Mouse (Mus musculus) midbrain, embryonic 13.5 days (tissue): ENCODE data around the gene Ilkap. TPM values are rescaled to one million over a fixed set of nuclear protein-coding genes. Genes with fewer than 3 reads are reported as not detected.

Experiments used
- ATAC-seq: fragments of 200-750 bp; cut with Nextera tagmentation; 2 replicates; pipeline ENCODE4 v1.8.0; 2017; ENCODE audit warnings: mild to moderate bottlenecking, moderate TSS enrichment, moderate library complexity
- H3K27ac ChIP-seq: fragments of 300-500 bp; sonication (generic); 2 replicates; pipeline ENCODE4 v1.5.1; 2015; ENCODE audit warnings: inconsistent platforms, mild to moderate bottlenecking, moderate library complexity
- H3K27me3 ChIP-seq: fragments of 300-500 bp; sonication (generic); 2 replicates; pipeline ENCODE4 v1.6.1; 2015; ENCODE audit warnings: mild to moderate bottlenecking, inconsistent platforms
- H3K36me3 ChIP-seq: fragments of 300-500 bp; sonication (generic); 2 replicates; pipeline ENCODE4 v1.6.1; 2015; ENCODE audit warnings: mild to moderate bottlenecking, inconsistent platforms
- H3K4me1 ChIP-seq: fragments of 300-500 bp; sonication (generic); replicated peaks from 2 replicates; pipeline ENCODE4 v1.6.1; 2015; ENCODE audit warnings: inconsistent platforms
- H3K4me2 ChIP-seq: fragments of 300-500 bp; sonication (generic); replicated peaks from 2 replicates; pipeline ENCODE4 v1.6.1; 2015; ENCODE audit warnings: moderate library complexity, mild to moderate bottlenecking, inconsistent platforms
- H3K4me3 ChIP-seq: fragments of 300-500 bp; sonication (generic); replicated peaks from 2 replicates; pipeline ENCODE4 v1.5.1; 2015; ENCODE audit warnings: mild to moderate bottlenecking, inconsistent platforms
- H3K9ac ChIP-seq: fragments of 300-500 bp; sonication (generic); replicated peaks from 2 replicates; pipeline ENCODE4 v1.6.1; 2015; ENCODE audit warnings: mild to moderate bottlenecking, inconsistent platforms
- H3K9me3 ChIP-seq: fragments of 300-500 bp; sonication (generic); 2 replicates; pipeline ENCODE4 v1.6.1; 2016; ENCODE audit warnings: mild to moderate bottlenecking, inconsistent platforms
- WGBS: fragments of 180-500 bp; shearing (Covaris S2); methylation state at CpG from one replicate; pipeline ENCODE4 v1.1.7; 2015; 5-methylcytosine and 5-hydroxymethylcytosine counted together
- polyA plus RNA-seq: library from polyadenylated mRNA; unstranded; fragments of >200 nt; fragmentation: Nextera tagmentation; extraction: Ambion mirVana; gene quantifications from 2 replicates; pipeline ENCODE4 v1.2.1, GENCODE M21; 2015

The Ilkap gene
- 148 and 155 TPM in 2 replicates for polyA plus RNA-seq

GRCm38 (mm10) chr1:91398260-91399062 lies at the start of gene Ilkap:
Ilkap (minus strand) TSS chr1:91398815.
- H3K9me3 ChIP-seq = no peaks in the 10 kb centered on the region
- WGBS = under 1% methylated on average over 60 of the region's 91 CpGs
- H3K4me3 ChIP-seq = peak within 1 kb of the TSS; percentile 91
- peaks cover 36% of the 10 kb centered on the region for H3K4me1 ChIP-seq
- no peaks in the 10 kb centered on the region for H3K27me3 ChIP-seq
- H3K4me2 ChIP-seq = peak within 1 kb of the TSS; percentile 97
- peak; percentile 98 for ATAC-seq
- H3K36me3 ChIP-seq = peaks cover 11% of the 10 kb centered on the region
- H3K27ac ChIP-seq = peak within 1 kb of the TSS; percentile 91
- peak within 1 kb of the TSS; percentile 94 for H3K9ac ChIP-seq

GRCm38 (mm10) chr1:91446511-91446910 lies 47.9 kb upstream of the Ilkap start:
- H3K4me2 ChIP-seq = no peak overlapping the region
- 0 out of 2 replicates have a peak, but pooled peaks cover 4% of the 10 kb centered on the region for H3K9me3 ChIP-seq
- peaks cover 68% of the 10 kb centered on the region for H3K36me3 ChIP-seq
- ATAC-seq = no peak
- H3K4me1 ChIP-seq = no peaks in the 10 kb centered on the region
- H3K4me3 ChIP-seq = no peak overlapping the region
- H3K27ac ChIP-seq = no peak overlapping the region
- no peaks in the 10 kb centered on the region for H3K27me3 ChIP-seq
- 92% methylated on average over 4 of the region's 4 CpGs for WGBS
- no peak overlapping the region for H3K9ac ChIP-seq

- no peak overlapping the region for H3K9ac ChIP-seq
- H3K36me3 ChIP-seq = peaks cover 68% of the 10 kb centered on the region
- H3K4me1 ChIP-seq = no peaks in the 10 kb centered on the region
- H3K27ac ChIP-seq = no peak overlapping the region
- H3K27me3 ChIP-seq = no peaks in the 10 kb centered on the region
- WGBS = 88% methylated on average over 8 of the region's 8 CpGs
- no peak overlapping the region for H3K4me2 ChIP-seq
- no peak overlapping the region for H3K4me3 ChIP-seq
- ATAC-seq = no peak
- 0 out of 2 replicates have a peak, but pooled peaks cover 4% of the 10 kb centered on the region for H3K9me3 ChIP-seq
Observed at GRCm38 (mm10) chr1:91446060-91446459, 47.4 kb upstream of the Ilkap start.

GRCm38 (mm10) chr1:91444841-91445830 lies 46.5 kb upstream of the Ilkap start:
- Histone ChIP-seq H3K27ac (no peak overlapping the region), H3K4me2 (no peak overlapping the region), H3K4me3 (no peak overlapping the region), H3K27me3 (no peaks in the 10 kb centered on the region), H3K36me3 (peaks cover 71% of the 10 kb centered on the region), H3K9me3 (0 out of 2 replicates have a peak, but pooled peaks cover 4% of the 10 kb centered on the region), H3K4me1 (no peaks in the 10 kb centered on the region), H3K9ac (no peak overlapping the region)
- no peak for ATAC-seq
- 91% methylated on average over 17 of the region's 17 CpGs for WGBS

- WGBS = 64% methylated on average over 7 of the region's 7 CpGs
Observed at GRCm38 (mm10) chr1:91442350-91442990, 43.9 kb upstream of the Ilkap start.

GRCm38 (mm10) chr1:91441855-91442254 lies 43.2 kb upstream of the Ilkap start:
- 86% methylated on average over 3 of the region's 3 CpGs for WGBS
- H3K36me3 ChIP-seq = peaks cover 52% of the 10 kb centered on the region
- no peaks in the 10 kb centered on the region for H3K9me3 ChIP-seq
- no peaks in the 10 kb centered on the region for H3K27me3 ChIP-seq
- H3K27ac ChIP-seq = no peak overlapping the region
- H3K4me2 ChIP-seq = no peak overlapping the region
- no peak overlapping the region for H3K9ac ChIP-seq
- H3K4me1 ChIP-seq = peaks cover under 1% of the 10 kb centered on the region; the same call in 1 of the 2 replicates
- H3K4me3 ChIP-seq = no peak overlapping the region
- no peak for ATAC-seq

More at GRCm38 (mm10) chr1:91442350-91442990, 43.9 kb upstream of the Ilkap start:
- Histone ChIP-seq H3K4me3 (no peak overlapping the region), H3K27ac (no peak overlapping the region), H3K9ac (no peak overlapping the region), H3K36me3 (peaks cover 57% of the 10 kb centered on the region), H3K27me3 (no peaks in the 10 kb centered on the region), H3K4me1 (no peaks in the 10 kb centered on the region), H3K4me2 (no peak overlapping the region), H3K9me3 (0 out of 2 replicates have a peak, but pooled peaks cover 3% of the 10 kb centered on the region)
- no peak for ATAC-seq

GRCm38 (mm10) chr1:91439776-91440175 lies 41.2 kb upstream of the Ilkap start:
- WGBS = 88% methylated on average over 8 of the region's 8 CpGs
- no peaks in the 10 kb centered on the region for H3K27me3 ChIP-seq
- H3K9ac ChIP-seq = no peak overlapping the region
- H3K9me3 ChIP-seq = no peaks in the 10 kb centered on the region
- H3K4me2 ChIP-seq = no peak overlapping the region
- no peak overlapping the region for H3K4me3 ChIP-seq
- H3K4me1 ChIP-seq = peaks cover 9% of the 10 kb centered on the region
- ATAC-seq = no peak
- H3K36me3 ChIP-seq = peaks cover 47% of the 10 kb centered on the region
- no peak overlapping the region for H3K27ac ChIP-seq

- H3K4me2 ChIP-seq = no peak overlapping the region
- no peaks in the 10 kb centered on the region for H3K27me3 ChIP-seq
- peaks cover 38% of the 10 kb centered on the region for H3K36me3 ChIP-seq
- H3K4me1 ChIP-seq = peaks cover 9% of the 10 kb centered on the region
- no peak for ATAC-seq
- H3K27ac ChIP-seq = no peak overlapping the region
- H3K9me3 ChIP-seq = no peaks in the 10 kb centered on the region
- no peak overlapping the region for H3K4me3 ChIP-seq
- WGBS = 94% methylated on average over 7 of the region's 7 CpGs
- no peak overlapping the region for H3K9ac ChIP-seq
Observed at GRCm38 (mm10) chr1:91437573-91437972, 39.0 kb upstream of the Ilkap start.

- 94% methylated on average over 3 of the region's 3 CpGs for WGBS
- H3K36me3 ChIP-seq = peaks cover 38% of the 10 kb centered on the region
Observed at GRCm38 (mm10) chr1:91437083-91437400, 38.4 kb upstream of the Ilkap start.

GRCm38 (mm10) chr1:91436380-91437082 lies 37.9 kb upstream of the Ilkap start:
- peaks cover 9% of the 10 kb centered on the region for H3K4me1 ChIP-seq
- no peaks in the 10 kb centered on the region for H3K27me3 ChIP-seq
- H3K4me2 ChIP-seq = no peak overlapping the region
- ATAC-seq = no peak
- peaks cover 34% of the 10 kb centered on the region for H3K36me3 ChIP-seq
- H3K4me3 ChIP-seq = no peak overlapping the region
- 83% methylated on average over 6 of the region's 6 CpGs for WGBS
- no peak overlapping the region for H3K9ac ChIP-seq
- H3K9me3 ChIP-seq = no peaks in the 10 kb centered on the region
- H3K27ac ChIP-seq = no peak overlapping the region

More at GRCm38 (mm10) chr1:91437083-91437400, 38.4 kb upstream of the Ilkap start:
- Histone ChIP-seq H3K4me1 (peaks cover 9% of the 10 kb centered on the region), H3K27me3 (no peaks in the 10 kb centered on the region), H3K9me3 (no peaks in the 10 kb centered on the region), H3K4me3 (no peak overlapping the region), H3K27ac (no peak overlapping the region), H3K9ac (no peak overlapping the region), H3K4me2 (no peak overlapping the region)
- ATAC-seq = no peak

GRCm38 (mm10) chr1:91435606-91436130 lies 37.1 kb upstream of the Ilkap start:
- Histone ChIP-seq H3K27me3 (no peaks in the 10 kb centered on the region), H3K27ac (no peak overlapping the region), H3K36me3 (peaks cover 33% of the 10 kb centered on the region), H3K9me3 (no peaks in the 10 kb centered on the region), H3K4me2 (no peak overlapping the region), H3K4me1 (peaks cover 9% of the 10 kb centered on the region), H3K9ac (no peak overlapping the region), H3K4me3 (no peak overlapping the region)
- ATAC-seq = no peak
- WGBS = 91% methylated on average over 13 of the region's 13 CpGs
